Mouse (Mus musculus) megakaryocyte, adult 5-6 weeks (primary cell): ENCODE results near the gene Adamts20. TPM values are rescaled to one million over a fixed set of nuclear protein-coding genes. Genes with fewer than 3 reads are reported as not detected.

ENCODE experiments used
- ATAC-seq: 2 replicates; pipeline ENCODE4 v1.8.0; 2016; ENCODE audit warnings: mild to moderate bottlenecking, inconsistent platforms; ENCODE audit not compliant: poor library complexity, severe bottlenecking
- total RNA-seq, 2 experiments: library from RNA; stranded (forward) in 1 of 2; stranded (reverse) in 1 of 2; fragments of 153-499, 151-499 nt in 1 of 2; fragments of 221-1000, 200-1000 nt in 1 of 2; gene quantifications; 2 replicates each; pipeline versions ENCODE4 v1.2.3 to v1.2.4; 2015 to 2017

The Adamts20 gene
- total RNA-seq, 2 experiments from 2014 or later, result not detected

DNA sequence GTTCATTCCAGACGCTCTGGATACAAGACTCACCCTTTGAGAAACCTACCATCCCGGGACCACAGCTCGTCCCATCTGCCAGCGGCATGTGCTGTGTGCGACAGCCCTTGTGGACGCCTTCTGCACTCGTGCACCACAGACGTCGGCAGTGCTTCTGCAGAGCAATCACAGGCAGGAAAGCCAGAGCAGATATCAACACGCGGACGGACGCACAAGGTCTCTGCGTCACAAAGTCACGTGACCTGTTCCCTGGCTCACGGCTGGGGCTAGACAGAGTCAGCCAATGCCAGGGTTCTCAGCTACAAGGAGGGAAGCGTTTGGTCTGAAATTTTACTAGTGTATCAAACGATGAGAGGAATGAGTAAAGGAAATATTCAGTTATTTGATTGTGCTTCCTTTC lies 116.2 kb downstream of the Adamts20 start:
- no peak for ATAC-seq

DNA sequence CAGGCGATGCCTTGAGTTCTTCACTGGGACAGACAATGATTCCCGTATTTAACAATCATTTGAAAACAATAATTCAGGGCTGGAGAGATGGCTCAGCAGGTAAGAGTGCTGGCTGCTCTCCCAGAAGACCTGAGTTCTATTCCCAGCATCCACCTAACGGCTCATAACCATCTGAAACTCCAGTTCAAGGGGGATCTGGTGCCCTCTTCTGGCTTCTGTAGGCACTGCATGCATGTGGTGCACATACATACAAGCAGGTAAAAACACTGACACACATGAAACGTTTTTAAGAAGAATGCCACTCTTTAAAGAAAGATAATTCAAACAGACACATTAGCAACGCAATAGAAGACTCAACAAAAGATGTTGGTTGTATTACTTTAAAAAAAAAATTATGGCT lies 120.9 kb downstream of the Adamts20 start:
- no peak for ATAC-seq

DNA sequence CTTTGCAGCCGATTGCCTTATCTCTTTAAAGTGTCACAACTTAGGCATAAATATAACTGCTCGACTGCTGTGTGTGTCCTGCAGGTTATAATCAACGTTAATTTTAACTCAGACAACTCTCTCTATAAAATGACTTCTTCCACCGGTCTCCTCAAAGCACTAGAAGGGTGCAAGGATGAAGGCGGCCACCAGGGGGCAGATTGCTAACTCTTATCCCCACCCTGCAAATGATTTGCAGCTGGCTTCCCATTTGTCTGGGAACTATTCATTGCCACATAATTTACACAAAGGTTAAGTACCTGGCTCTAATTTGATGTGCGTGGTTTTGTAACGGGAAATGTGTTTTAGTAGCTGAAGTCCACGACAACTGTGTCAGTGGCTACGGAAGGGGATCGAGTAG lies 122.9 kb downstream of the Adamts20 start:
- no peak for ATAC-seq

DNA sequence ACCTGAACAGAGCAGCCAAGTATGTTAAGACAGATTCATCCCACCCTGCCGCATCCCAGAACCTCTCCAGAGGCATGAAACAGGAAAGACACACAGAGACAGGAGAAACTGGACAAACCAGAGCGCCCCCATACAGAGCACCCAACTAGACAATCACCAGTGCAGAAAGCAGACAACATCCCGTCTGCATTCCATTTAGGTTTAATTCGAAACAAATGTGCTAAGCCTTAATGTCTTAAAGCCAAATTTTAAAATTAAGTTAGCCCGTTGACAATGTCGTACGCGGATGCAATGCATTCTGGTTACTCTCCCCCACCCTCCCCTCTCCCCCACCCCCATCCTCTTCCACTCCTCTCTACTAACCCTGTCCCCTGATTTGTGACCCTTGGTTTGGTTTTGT lies 126.2 kb downstream of the Adamts20 start:
- no peak for ATAC-seq

DNA sequence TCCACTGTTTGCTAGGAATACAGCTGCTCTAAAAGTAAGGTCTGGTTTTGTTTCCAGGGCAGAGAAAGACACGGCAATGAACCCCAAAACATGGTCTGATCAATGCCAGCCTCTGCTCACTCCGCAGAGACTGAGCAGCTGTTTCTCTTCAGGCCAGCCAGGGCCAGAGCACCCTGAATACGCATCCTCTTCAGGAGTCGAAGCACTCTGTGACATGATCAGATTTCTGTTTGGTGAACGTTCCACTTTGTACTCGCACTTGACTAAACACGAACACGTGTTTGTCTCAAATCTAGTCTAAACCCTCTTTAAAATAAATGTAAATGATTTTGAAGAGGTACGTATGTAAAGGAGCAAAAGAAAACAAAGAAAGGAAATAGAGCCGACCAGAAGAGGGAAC lies 130.6 kb downstream of the Adamts20 start:
- ATAC-seq, result no peak

- ATAC-seq, result no peak
These were observed 138.6 kb downstream of the Adamts20 start for GRCm38 (mm10) chr15:94326626-94327025.

DNA sequence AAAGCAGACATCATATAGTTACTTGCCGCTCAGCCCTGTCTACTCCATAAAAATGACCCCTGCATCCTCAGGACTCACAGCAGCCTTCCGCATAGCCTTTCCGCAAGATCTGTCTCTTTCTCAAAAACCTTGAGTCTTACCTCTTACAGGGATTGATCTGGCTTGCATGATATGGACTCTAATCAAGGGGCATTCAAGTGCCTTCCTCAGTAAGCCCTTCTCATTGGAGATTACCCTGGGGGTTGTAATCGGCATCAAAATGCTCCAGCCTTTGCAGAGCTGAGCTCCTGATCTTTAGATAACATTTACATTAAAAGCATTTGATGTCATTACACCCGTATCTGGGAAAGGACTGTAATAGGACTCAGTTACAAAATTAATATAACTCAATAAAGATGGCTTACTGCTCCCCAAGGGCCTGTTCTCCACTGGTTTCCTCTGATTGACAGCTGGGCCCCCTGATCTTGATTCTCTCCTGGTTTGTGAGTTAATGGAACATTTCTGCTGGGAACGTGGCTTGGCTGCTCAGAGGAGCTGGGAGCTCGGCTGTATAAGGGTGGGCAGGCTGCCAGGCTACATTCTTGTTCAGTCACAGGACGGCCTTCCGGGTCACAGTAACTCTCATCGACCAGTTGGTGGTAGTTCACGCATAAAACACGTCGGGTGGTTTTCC lies 139.6 kb downstream of the Adamts20 start:
- no peak for ATAC-seq

GRCm38 (mm10) chr15:94316171-94316570 lies 149.0 kb downstream of the Adamts20 start:
- ATAC-seq, result no peak

DNA sequence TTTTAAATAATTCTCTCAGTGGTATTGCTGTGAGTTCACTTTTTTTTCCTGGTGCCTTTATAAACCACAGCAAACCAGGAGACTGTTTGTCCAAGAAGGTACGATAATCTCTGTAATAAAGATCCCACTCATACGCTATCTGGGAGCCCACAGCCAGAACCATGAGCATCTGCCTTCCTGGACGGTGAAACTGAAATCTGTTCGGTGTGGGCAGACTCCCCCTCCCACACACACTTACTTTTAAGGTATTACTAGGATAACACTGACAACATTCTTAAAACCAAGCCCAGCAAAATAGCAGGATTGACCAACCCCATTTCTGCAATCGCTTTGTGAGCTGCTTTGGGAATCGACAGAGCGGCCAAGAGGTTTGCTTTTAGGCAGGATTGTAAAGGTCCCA lies 155.5 kb downstream of the Adamts20 start:
- no peak for ATAC-seq

DNA sequence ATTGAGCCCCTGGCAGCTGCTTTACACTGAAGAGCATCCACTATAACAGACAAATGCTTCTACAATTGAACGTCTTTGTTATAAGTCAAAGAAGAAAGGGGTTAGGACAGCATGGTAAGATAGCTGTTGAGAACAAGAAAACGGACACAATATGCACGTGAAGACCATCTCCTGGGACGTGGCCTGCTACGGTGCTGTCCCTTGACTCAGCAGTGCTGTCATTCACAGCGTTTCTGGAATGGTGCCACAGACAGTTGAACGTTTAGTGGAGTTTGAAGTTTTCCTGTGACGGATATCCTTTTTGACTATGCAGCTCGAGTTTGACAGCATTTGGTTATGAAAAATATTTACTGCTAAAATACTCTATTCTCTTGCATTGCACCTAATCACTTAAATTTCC lies 157.3 kb downstream of the Adamts20 start:
- ATAC-seq, result no peak

GRCm38 (mm10) chr15:94303151-94303550 lies 162.1 kb downstream of the Adamts20 start:
- ATAC-seq, result no peak

DNA sequence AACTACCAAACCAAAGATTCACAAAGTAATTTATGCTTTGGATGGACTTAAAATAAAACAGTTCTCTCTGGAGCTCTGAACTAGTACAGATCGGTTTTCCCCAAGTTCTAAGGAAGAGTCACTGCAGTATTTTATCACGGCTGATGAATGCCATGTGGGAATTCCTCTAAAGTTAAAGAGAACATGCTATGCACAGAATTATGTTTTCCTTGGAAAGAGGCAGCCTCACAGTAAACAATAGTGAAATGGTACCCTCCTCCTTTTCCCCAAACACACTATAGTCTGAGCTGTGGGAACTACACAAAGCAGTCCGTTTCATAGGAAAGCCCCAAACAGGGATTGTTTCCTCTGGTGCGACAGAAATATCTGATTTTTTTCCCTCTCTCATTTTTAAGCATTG lies 171.1 kb downstream of the Adamts20 start:
- ATAC-seq, result no peak

GRCm38 (mm10) chr15:94288015-94288414 lies 177.2 kb downstream of the Adamts20 start:
- no peak for ATAC-seq

GRCm38 (mm10) chr15:94287495-94287894 lies 177.7 kb downstream of the Adamts20 start:
- ATAC-seq, result no peak

GRCm38 (mm10) chr15:94276418-94276817 lies 188.8 kb downstream of the Adamts20 start:
- ATAC-seq, result no peak

- peak; percentile 67 for ATAC-seq
These were observed 199.6 kb downstream of the Adamts20 start for GRCm38 (mm10) chr15:94265630-94266029.

- ATAC-seq, result no peak
These were observed 200.7 kb downstream of the Adamts20 start for GRCm38 (mm10) chr15:94264497-94264879.

DNA sequence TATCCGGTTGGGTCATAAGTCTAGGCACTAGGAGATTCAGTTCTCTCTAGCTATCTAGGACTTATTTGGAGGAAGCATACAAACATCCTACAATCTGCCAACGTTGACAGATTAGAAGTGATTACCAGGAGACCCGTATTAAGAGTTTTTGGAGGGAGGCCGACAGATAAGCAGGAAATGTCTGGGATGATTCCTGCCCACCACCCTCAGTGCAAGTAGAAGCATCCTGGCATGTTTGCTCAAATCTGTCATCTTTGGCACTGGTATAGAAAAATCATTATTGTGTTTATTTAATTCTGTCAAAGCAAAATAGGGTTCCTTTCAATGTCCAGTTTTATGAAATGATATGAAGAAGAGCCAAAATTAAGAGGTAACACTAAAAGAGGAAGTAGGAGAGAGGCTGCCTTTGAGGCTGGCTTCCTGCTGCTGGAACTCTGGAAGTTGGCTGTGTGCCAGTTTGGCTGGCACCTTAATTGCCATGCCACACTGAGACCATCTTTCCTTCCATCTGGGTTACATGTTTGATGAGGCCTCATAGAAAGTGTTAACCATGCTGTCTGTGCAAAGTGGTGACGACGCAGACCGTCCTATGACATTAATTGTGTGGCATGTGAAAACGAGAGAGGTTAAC lies 201.2 kb downstream of the Adamts20 start:
- no peak for ATAC-seq

- no peak for ATAC-seq
These were observed 202.0 kb downstream of the Adamts20 start for GRCm38 (mm10) chr15:94263241-94263640.

- no peak for ATAC-seq
These were observed 205.7 kb downstream of the Adamts20 start for GRCm38 (mm10) chr15:94259497-94259896.

- no peak for ATAC-seq
These were observed 209.7 kb downstream of the Adamts20 start for GRCm38 (mm10) chr15:94255538-94255937.

DNA sequence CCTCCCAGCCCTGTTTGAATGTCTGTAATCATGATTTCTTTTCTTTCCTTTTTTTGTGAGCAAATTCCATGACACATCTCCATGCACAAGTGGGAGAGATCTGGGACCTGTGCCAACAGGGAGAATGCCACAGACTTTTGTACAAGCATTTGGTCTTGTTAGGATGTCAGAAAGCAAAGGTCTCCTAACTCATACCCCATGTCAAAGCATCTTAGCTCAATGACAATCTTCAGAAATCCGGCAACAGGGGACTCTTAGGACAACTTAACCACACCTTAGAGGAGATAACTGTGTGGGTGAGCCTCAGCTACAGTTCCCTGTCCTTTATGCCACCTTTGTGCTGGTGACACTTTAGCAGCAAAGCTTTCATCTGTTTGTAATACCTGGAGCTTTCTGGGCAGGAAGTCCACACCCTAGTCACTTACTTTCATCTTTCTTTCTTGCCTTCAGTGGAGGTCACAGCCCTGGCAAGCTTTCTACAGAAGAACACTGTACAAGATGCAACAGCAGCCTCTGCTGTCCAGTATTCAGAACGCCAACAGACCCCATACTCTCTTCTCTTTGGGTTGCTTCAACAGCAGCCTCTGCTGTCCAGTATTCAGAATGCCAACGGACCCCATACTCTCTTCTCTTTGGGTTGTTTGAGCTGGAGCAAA lies 210.2 kb downstream of the Adamts20 start:
- no peak for ATAC-seq
